Mouse (Mus musculus): Measurements from ENCODE around the gene Mdga1. TPM values are rescaled to one million over a fixed set of nuclear protein-coding genes. Genes with fewer than 3 reads are reported as not detected.

Gene Mdga1
- polyA plus RNA-seq, 1 experiment: 4.5 TPM

GRCm38 (mm10) chr17:29834768-29835167 is 135.1 kb downstream of the Mdga1 start:
- Histone ChIP-seq H3K27ac (ENCODE audit: control insufficient read depth, insufficient read depth, low read depth, low read length, poor library complexity) (no peak overlapping the region), H3K4me3 (replicated peaks; ENCODE audit: control insufficient read depth, low read depth, low read length) (no peak overlapping the region), H3K4me1 (ENCODE audit: control insufficient read depth, insufficient read depth, low read length) (peaks cover 4% of the 10 kb centered on the region)
- whole genome bisulfite sequencing: 70% methylated on average over 7 of the region's 7 CpGs
- TF ChIP-seq POLR2A (IDR thresholded peaks at IDR 0.05; ENCODE audit: borderline replicate concordance, control insufficient read depth, low read depth, low read length) (no peak), CTCF (IDR thresholded peaks at IDR 0.05; ENCODE audit: control insufficient read depth, insufficient read depth, low read length) (no peak)

GRCm38 (mm10) chr17:29834333-29834732 is 135.6 kb downstream of the Mdga1 start:
- H3K4me1 ChIP-seq (ENCODE audit: control insufficient read depth, insufficient read depth, low read length): peaks cover 4% of the 10 kb centered on the region
- WGBS: 89% methylated on average over 9 of the region's 9 CpGs
- TF ChIP-seq CTCF (IDR thresholded peaks at IDR 0.05; ENCODE audit: control insufficient read depth, insufficient read depth, low read length): no peak
- TF ChIP-seq POLR2A (IDR thresholded peaks at IDR 0.05; ENCODE audit: borderline replicate concordance, control insufficient read depth, low read depth, low read length): no peak
- H3K27ac ChIP-seq (ENCODE audit: control insufficient read depth, insufficient read depth, low read depth, low read length, poor library complexity): no peak overlapping the region
- no peak overlapping the region for H3K4me3 ChIP-seq (replicated peaks; ENCODE audit: control insufficient read depth, low read depth, low read length)

GRCm38 (mm10) chr17:29831696-29832095 is 138.2 kb downstream of the Mdga1 start:
- Histone ChIP-seq H3K27ac (ENCODE audit: control insufficient read depth, insufficient read depth, low read depth, low read length, poor library complexity) (no peak overlapping the region), H3K4me1 (ENCODE audit: control insufficient read depth, insufficient read depth, low read length) (no peaks in the 10 kb centered on the region), H3K4me3 (replicated peaks; ENCODE audit: control insufficient read depth, low read depth, low read length) (no peak overlapping the region)
- 82% methylated on average over 11 of the region's 11 CpGs for WGBS
- no peak for TF ChIP-seq CTCF (IDR thresholded peaks at IDR 0.05; ENCODE audit: control insufficient read depth, insufficient read depth, low read length)
- TF ChIP-seq POLR2A (IDR thresholded peaks at IDR 0.05; ENCODE audit: borderline replicate concordance, control insufficient read depth, low read depth, low read length): no peak

GRCm38 (mm10) chr17:29829136-29829535 is 140.8 kb downstream of the Mdga1 start:
- no peak overlapping the region for H3K27ac ChIP-seq (ENCODE audit: control insufficient read depth, insufficient read depth, low read depth, low read length, poor library complexity)
- no peaks in the 10 kb centered on the region for H3K4me1 ChIP-seq (ENCODE audit: control insufficient read depth, insufficient read depth, low read length)
- TF ChIP-seq POLR2A (IDR thresholded peaks at IDR 0.05; ENCODE audit: borderline replicate concordance, control insufficient read depth, low read depth, low read length) (no peak), CTCF (IDR thresholded peaks at IDR 0.05; ENCODE audit: control insufficient read depth, insufficient read depth, low read length) (no peak)
- no peak overlapping the region for H3K4me3 ChIP-seq (replicated peaks; ENCODE audit: control insufficient read depth, low read depth, low read length)
- 84% methylated on average over 7 of the region's 7 CpGs for WGBS

GRCm38 (mm10) chr17:29827602-29828001 is 142.3 kb downstream of the Mdga1 start:
- Histone ChIP-seq H3K27ac (ENCODE audit: control insufficient read depth, insufficient read depth, low read depth, low read length, poor library complexity) (no peak overlapping the region), H3K4me3 (replicated peaks; ENCODE audit: control insufficient read depth, low read depth, low read length) (no peak overlapping the region), H3K4me1 (ENCODE audit: control insufficient read depth, insufficient read depth, low read length) (no peaks in the 10 kb centered on the region)
- 63% methylated on average over 5 of the region's 5 CpGs for WGBS
- no peak for TF ChIP-seq POLR2A (IDR thresholded peaks at IDR 0.05; ENCODE audit: borderline replicate concordance, control insufficient read depth, low read depth, low read length)
- TF ChIP-seq CTCF (IDR thresholded peaks at IDR 0.05; ENCODE audit: control insufficient read depth, insufficient read depth, low read length): no peak

GRCm38 (mm10) chr17:29824512-29825120 is 145.3 kb downstream of the Mdga1 start:
- no peak overlapping the region for H3K27ac ChIP-seq (ENCODE audit: control insufficient read depth, insufficient read depth, low read depth, low read length, poor library complexity)
- 81% methylated on average over 4 of the region's 4 CpGs for WGBS
- no peak overlapping the region for H3K4me3 ChIP-seq (replicated peaks; ENCODE audit: control insufficient read depth, low read depth, low read length)
- TF ChIP-seq POLR2A (IDR thresholded peaks at IDR 0.05; ENCODE audit: borderline replicate concordance, control insufficient read depth, low read depth, low read length) (no peak), CTCF (IDR thresholded peaks at IDR 0.05; ENCODE audit: control insufficient read depth, insufficient read depth, low read length) (no peak)
- no peaks in the 10 kb centered on the region for H3K4me1 ChIP-seq (ENCODE audit: control insufficient read depth, insufficient read depth, low read length)

GRCm38 (mm10) chr17:29824208-29824509 is 145.7 kb downstream of the Mdga1 start:
- no peak for TF ChIP-seq POLR2A (IDR thresholded peaks at IDR 0.05; ENCODE audit: borderline replicate concordance, control insufficient read depth, low read depth, low read length)
- TF ChIP-seq CTCF (IDR thresholded peaks at IDR 0.05; ENCODE audit: control insufficient read depth, insufficient read depth, low read length): no peak
- H3K27ac ChIP-seq (ENCODE audit: control insufficient read depth, insufficient read depth, low read depth, low read length, poor library complexity): no peak overlapping the region
- no peaks in the 10 kb centered on the region for H3K4me1 ChIP-seq (ENCODE audit: control insufficient read depth, insufficient read depth, low read length)
- WGBS: 42% methylated on average over 5 of the region's 5 CpGs
- no peak overlapping the region for H3K4me3 ChIP-seq (replicated peaks; ENCODE audit: control insufficient read depth, low read depth, low read length)

- TF ChIP-seq CTCF (IDR thresholded peaks at IDR 0.05; ENCODE audit: control insufficient read depth, insufficient read depth, low read length): no peak
- TF ChIP-seq POLR2A (IDR thresholded peaks at IDR 0.05; ENCODE audit: borderline replicate concordance, control insufficient read depth, low read depth, low read length): no peak
- Histone ChIP-seq H3K4me1 (ENCODE audit: control insufficient read depth, insufficient read depth, low read length) (no peaks in the 10 kb centered on the region), H3K4me3 (replicated peaks; ENCODE audit: control insufficient read depth, low read depth, low read length) (no peak overlapping the region), H3K27ac (ENCODE audit: control insufficient read depth, insufficient read depth, low read depth, low read length, poor library complexity) (no peak overlapping the region)
- 33% methylated on average over 14 of the region's 14 CpGs for WGBS
Observed at GRCm38 (mm10) chr17:29823439-29824207, 146.3 kb downstream of the Mdga1 start.
